Mouse (Mus musculus): ENCODE measurements at regions not wholly inside any gene's neighbourhood (a gene's known extent, or its start where the extent isn't known, plus 50 kb on each side); places are given as distances from the start of the nearest gene placed in this dataset.

DNA sequence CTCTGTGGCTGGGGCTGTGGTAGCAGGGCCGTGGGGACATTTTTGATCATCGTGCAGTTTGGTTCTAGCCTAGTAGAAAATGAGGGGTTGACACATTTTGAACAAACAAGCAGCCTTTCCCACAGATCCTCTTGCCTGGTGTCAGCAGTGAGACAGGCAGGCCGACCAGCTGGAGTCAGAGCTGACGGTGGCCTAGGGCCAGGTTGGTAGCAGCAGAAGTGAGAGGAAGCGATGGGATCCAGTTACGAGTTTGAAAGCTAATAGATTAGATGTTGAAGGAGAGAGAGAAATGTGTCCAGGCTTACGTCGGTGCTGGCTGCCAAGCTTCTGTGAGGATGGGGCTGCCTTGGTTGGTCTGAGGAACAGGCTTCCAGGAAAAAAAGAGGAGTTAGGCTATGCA lies 134.1 kb upstream of the Grik3 start:
- no peak for DNase-seq
- intact Hi-C loops (cut with DNase I) = no loop called here

DNA sequence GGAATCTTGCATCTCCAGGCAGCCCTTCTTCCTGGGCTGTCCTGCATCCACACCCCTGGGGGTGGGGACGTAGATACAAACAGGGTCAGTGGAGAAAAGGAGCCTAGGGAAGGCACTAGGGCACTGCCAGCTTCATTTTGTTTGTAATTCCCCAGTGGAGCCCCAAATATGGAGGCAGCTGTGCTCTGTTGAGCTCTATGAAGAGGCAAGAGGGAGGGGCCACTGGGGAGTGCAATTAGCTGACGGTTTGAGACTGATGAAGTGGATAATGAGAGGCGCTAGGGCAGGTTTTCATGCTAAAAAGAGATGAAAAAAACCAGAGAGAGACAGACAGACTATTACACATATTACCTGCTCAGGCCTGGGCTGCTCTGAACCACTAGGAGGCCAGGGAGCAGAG lies 135.8 kb upstream of the Grik3 start:
- intact Hi-C loops (cut with DNase I) = no loop called here
- DNase-seq = no peak

DNA sequence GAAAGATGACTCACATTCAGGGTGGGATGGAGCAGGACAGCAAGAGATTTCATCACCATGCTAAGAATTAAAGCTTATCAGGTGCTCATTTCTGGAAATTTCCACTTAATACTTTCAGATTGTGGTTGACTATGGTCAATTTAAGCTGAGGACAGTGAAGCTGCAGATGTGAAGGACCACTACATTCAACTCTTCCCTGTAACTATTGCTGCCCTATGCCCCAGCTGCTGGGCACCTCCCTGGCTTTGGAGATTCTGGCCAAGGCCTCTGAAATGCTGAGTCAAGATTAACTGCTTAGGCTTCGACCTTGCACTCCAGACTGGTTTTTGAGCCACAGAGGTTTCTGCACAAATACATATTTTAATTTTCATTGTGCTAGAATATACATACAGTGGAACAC lies 140.4 kb upstream of the Grik3 start:
- DNase-seq = no peak
- intact Hi-C loops (cut with DNase I) = no loop called here

DNA sequence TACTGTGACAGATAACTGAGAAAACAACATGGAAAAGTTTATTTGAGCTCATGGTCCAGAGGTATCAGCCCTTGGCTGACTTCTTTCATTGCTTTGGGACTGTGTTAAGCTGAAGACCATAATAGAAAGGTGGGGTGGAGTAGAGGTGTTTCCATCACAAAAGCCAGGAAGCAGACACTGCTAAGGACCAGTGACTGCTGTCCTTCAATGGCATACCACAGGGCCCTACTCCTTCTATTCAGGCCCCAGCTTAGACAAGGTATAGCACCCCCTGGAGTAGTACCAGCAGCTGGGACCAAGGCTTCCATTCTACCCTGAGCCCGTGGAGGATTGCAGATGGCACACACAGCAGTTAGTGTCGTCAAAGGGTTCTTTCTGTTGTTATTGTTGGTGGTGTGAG lies 151.4 kb upstream of the Grik3 start:
- no peak for DNase-seq
- intact Hi-C loops (cut with DNase I) = no loop called here

DNA sequence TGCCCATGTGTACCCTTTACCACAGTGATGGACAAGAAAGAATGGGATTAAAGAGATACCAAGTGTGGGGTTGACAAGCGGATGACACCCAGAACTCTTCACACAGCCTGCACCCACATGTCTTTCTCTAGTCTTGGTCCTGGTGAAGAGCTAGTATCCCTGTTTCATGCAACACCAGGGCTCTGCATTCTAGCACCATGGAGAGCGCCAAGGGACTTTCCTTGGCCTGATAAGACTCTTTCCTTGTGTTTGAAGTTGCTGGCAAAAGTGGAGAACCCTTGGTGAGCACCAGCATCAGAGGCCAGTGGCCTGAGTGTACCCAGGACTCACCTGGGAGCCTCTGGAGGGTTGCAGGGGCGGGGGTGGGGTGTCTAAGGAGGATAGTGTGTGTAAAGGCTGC lies 161.7 kb upstream of the Grik3 start:
- no peak for DNase-seq
- intact Hi-C loops (cut with DNase I) = no loop called here

DNA sequence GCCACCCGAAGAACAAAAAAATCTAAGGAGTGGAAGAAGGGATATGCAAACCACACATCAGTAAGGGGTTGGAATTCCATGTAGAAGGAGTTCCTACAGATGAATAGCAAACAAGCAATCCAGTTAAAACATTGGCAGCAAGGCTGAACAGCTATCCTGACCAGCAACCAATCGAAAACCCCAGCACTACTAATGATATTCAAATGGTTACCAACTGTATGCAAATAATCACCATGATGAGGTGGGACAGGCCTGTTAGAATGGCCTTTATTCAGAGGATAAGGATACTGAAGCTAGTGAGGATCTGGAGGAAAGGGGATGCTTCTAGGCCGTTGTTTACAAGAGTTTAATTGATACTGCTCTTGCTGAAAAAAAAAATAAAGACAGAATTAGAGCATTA lies 166.0 kb upstream of the Grik3 start:
- DNase-seq = no peak
- intact Hi-C loops (cut with DNase I) = no loop called here

DNA sequence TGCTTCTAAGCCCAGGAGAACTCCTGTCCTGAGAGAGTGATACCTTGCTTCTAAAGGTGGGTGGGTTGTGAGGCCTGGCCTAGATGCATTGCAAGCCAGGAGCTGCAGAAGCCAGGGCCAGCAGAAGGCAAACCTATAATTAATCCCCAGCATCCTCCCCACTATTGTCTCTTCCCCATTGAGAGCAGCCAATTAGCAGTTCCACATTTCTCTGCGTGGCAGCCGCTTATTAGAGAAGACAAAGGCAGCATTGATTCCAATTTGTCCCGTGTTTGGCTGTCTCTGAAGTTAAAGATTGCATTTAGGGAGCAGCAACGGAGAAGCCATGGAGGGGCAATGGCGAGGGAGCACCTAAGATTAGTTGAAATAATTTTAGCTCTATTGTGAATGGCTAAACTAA lies 171.2 kb upstream of the Grik3 start:
- DNase-seq = no peak
- intact Hi-C loops (cut with DNase I) = no loop called here

DNA sequence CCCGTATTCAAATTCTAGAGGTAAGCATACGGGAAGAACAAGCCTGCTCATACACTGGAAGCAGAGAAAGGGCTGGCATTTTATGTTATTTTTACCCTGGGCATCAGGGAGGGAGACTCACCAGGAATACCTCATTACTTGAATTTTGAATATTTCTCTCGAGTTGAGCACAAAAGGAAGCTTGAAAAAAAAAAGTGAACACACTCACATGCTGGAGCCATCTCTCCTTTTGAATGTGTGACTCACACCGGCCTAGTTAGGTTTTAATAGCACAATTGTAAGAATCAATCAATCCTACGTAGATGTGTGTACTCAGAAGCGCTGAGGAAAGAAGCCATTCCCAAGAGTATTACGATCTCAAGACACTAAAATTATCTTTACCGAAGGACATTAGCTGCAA lies 172.2 kb upstream of the Grik3 start:
- intact Hi-C loops (cut with DNase I) = no loop called here
- DNase-seq = no peak

DNA sequence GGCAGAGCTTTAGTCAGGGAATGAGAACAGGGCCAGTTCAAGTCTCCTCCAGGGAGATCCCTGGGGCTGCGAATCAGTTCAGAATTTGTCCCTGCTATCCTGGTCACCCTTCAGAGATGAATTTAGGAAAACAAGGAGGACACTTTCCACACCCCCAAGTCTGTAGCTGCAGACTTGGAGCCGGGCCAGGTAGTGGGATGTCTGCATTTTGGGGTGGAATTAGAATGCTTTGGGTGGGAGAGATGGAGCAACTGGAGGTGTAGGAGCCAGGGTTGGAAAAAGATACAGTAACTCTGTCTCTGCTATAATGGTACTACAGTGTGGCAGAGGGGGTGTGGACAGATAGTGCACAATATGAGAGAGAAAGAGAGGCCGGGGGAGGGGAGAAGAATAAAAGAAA lies 173.6 kb upstream of the Grik3 start:
- intact Hi-C loops (cut with DNase I) = no loop called here
- no peak for DNase-seq

DNA sequence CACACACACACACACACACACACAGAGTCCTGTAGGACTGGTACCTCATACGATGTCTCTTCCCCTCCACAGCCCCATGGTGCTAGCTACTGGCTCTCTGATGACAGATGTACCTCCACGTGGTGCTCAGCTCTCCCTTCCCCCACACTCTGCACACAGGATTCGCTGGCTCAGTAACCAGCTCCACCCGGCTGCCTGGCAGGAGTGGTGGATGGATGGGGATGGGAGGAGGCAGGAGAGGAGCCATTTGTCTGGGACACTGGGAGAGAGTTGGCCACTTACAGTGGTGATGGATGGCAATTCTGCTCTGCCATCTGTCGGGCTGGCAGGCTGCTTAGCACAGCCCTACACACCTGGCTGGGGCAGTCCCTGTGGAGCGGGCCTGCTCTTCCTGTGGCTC lies 174.7 kb upstream of the Grik3 start:
- intact Hi-C loops (cut with DNase I) = no loop called here
- no peak for DNase-seq

DNA sequence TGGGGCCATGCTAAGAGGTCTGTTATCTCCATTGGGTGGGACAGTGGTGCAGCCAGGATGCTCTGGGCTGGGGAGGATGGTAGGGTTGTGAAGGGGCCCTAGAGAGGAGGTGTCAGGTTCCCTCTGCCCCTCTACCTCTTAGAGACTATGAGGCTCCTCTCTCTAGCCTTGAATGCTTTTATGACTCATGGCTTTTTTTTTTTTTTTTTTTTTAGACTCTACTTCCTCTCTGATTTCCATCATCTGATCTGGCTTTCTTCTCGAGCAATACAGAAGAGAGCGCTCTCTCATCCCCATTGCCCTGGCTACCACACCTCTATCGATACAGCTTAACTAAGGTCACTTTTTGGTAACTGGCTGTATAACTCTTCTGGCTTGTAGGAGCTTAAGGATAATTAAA lies 176.6 kb upstream of the Grik3 start:
- DNase-seq = no peak
- intact Hi-C loops (cut with DNase I) = no loop called here

DNA sequence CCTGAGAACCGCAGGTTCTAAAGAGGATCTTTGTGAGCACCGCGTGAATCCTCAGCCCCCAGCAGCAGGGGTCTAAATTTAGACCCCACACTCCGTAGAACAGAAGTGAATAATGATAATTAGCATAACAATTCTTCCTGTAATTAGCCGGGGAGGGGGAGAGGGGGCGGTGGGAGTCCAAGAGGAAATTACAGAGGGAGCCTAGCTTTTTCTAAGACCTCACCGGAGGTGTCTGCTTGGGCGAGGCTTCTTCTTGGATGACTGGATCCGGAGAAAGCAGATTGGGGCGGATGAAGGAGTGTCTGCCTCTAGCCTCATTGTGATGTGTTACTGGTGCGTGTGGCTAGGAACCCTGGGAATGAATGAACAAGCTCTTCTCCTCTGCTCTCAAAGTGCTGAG lies 177.2 kb upstream of the Grik3 start:
- no peak for DNase-seq
- intact Hi-C loops (cut with DNase I) = no loop called here

DNA sequence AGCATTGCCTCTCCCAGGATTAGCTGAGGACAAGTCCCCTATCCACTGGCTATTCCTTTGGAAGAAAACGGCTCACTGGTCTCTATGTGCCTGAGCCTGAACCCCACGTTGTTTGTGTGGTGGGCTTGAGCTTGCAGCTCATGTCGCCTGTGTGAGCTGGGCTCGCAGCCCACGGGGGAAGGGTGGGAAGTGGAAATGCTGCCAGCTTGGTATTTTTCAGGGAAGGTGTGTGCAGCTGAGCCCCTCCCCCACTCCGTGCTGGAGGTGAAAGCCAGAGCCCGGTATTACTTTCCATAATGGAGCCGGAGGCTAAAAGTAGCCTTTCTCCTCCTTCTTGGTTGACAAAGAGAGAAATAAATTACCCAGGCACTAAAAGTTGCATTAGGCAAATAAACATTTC lies 180.5 kb upstream of the Zc3h12a start:
- DNase-seq = no peak
- intact Hi-C loops (cut with DNase I) = no loop called here

DNA sequence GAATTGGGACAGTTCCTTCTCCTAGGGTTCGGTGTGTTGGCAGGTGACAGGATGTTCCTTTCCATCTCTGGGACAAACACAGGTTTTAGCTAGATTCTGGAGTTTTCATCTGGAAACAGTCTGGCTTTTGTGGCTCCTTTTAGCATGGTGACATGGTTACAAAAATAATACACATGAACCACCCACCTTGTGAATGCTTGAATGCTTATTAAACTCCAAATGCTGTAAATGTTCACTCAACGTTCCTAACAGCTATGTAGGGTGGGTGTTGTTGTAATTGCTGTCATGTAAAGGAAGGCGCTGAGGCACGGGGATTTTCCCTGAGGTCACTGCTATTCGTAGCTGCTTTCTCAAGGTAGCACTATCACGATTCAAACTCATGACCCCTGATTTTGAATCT lies 178.1 kb upstream of the Zc3h12a start:
- intact Hi-C loops (cut with DNase I) = no loop called here
- DNase-seq = no peak

DNA sequence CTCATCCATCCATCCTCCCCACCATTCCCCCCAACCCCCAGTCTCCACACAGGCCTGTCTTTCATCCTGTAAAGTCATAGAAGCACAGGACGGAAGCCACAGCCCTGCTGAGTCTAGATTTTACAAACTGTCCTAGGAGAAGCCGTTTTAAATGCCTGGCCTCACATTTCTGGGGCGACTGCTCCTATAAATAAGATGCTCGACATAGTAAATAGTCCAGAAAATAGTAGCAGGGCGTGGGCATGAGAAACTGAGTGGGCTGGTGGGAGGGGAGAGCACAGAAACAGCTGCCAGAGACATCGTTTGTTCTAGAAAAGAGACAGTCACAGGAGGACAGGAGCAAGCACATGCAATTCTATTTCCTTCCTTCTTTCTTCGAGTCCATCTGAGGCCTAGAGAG lies 175.0 kb upstream of the Zc3h12a start:
- intact Hi-C loops (cut with DNase I) = no loop called here
- DNase-seq = no peak

DNA sequence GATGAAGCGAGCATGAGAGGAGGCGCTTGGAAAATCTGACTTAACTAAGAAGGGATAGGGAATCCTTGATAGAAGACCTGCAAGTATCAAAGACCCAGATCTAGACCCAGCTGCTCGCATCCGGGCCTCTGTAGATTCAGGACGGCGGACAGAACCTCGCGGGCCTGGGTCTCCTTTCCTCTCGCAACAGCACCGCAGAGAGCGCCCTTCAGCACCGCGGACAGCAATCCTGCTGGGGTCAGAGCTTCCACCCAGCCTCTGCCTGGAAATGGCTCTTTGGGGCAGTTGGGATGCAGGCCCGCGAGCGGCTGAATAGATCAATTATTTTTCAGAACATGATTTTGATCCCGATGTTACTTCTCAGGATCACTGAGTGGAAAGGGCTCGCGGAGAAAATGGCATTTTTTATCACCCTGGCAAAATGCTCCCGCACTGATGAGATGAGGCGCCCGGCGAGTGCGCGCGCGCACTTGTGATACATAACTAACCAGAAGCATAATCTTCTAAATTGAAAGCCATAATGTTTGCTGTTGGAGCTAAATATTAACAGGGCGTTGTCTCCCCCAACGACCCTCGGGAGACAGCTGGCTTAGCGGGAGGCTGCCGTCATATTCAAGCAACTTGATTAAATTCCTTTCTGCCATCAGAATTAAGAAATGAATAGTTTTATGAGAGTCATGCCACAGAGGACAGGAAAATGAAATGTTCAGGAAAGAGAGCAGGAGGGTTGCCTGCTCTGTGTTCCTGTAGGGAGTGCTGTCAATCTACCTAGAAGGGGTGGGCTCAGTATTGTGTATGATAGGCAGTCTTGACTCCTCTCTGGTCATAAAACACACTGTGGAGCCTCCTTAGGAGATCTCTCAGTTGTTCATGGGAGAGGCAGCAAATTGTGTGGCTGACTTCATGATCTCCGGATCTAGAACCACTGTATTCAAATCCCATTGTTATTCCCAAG lies 173.1 kb upstream of the Zc3h12a start:
- intact Hi-C loops (cut with DNase I) = no loop called here

DNA sequence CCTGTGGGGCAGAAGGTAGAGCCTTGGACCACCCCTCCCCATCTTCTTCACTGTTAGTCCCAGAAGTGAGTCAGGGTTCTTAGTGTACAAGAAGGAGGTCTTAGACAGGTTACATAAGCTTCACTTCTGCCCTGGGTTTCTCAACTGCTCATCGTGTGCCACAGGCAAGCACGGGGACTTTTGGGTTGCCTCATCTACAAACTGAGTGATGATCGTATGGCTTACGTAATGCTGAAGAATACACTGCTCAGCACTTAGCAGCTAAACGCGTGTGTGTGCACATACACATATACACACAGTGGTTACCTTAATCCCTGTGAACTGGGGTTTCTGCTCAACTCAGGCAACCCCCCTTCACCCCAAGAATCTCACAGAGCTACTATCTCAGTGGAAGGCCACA lies 163.1 kb upstream of the Zc3h12a start:
- DNase-seq = no peak
- intact Hi-C loops (cut with DNase I) = no loop called here

More for the DNA sequence above, 173.1 kb upstream of the Zc3h12a start:
- peak; percentile 13 to 45 for DNase-seq

DNA sequence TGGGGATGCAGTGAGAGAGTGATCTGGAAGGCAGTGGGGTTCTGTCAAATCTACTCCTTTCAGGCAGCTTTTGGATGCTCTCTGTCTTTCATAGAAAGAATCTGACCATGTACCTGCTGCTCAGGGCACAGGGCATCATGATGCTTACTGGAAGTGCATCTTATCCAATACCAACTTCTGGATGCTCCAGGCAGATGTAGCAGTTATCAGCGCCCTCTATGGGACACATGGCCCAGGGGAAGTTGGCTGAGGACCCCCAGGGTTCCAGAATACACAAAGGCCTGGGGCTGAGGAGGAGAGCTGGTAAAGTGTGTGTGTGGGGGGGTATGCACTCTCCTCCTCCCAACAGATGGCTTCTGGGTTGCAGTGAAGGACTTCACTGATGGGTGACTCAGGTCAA lies 162.1 kb upstream of the Zc3h12a start:
- no peak for DNase-seq
- intact Hi-C loops (cut with DNase I) = no loop called here

DNA sequence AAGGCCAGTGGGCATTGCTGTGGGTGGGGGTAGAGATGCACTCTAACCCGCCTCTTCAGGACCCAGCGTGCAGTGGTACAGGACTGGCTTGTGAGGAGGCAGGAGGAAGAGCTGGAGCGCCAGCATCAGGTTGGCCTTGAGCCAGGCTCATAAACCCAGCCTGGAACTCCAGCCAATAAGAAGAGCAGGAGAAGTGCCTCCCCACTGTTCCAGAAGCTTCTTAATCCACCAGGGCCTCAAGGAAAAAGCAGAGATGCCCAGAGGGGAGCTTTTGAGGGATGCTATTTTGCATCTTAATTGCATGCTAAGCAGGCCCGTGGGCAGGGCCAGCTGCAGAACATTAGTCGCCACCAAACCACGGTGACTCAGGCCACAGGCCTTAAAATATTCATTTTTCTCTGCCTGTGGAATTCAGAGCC lies 161.4 kb upstream of the Zc3h12a start:
- no peak for DNase-seq
- intact Hi-C loops (cut with DNase I) = no loop called here

DNA sequence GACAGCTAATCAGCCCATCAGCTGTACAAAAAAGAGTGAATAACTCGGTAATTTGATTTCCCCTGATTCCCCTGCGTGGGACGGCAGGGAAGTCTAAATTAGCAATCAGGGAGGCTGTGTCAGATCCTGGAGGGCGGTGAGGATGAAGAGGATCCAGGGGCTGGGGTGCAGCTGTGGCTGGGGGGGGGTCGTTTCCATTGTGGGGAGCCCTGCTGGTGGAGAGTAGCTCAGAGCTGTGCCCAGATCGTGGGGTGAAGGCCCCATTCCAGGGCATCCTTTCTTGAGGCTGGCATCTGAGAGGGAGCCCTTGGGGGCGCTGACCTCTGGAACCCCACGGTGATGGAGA lies 155.3 kb upstream of the Zc3h12a start:
- intact Hi-C loops (cut with DNase I) = no loop called here
- DNase-seq = no peak

DNA sequence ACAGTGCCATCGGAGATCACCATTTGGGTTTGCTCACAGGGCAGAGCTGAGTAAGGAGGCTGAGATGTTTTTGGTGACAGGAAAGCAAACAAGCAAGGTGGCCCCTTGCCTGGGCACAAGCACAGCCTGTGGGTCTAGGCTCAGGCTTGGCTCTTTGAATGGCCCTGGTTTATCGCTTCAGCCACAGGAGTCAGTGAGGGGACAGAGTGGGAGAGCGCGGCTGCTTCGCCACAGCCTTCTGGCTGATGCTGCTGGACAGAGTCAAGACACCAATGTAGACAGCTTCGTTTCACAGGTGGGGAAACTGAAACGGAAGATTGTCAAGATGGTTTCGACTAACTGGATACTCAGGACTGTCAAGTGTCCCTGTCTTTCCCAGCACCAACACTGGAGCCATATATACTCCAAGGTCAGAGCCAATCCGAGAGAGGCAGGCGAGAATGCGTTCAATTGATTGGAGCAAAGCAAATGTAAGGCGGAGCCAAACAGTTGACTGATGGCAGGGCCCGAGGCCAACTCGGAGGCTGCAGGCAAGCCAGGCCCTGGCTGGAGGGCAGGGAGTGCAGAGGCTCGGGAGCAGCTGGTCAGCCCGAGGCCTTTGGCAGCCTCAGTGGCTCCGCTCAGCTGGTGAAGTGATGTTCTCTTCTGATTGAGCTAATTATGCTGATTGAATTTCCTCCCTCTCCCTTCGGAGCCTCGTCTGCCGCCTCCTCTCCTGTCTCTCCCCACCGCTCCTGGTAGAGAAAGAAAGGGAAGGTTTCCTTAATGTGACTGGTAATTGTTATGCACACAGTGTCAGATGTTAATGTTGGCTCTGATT lies 154.7 kb upstream of the Zc3h12a start:
- peak in 1 of 2 experiments; percentile 7 for DNase-seq
- intact Hi-C loops (cut with DNase I) = no loop called here

DNA sequence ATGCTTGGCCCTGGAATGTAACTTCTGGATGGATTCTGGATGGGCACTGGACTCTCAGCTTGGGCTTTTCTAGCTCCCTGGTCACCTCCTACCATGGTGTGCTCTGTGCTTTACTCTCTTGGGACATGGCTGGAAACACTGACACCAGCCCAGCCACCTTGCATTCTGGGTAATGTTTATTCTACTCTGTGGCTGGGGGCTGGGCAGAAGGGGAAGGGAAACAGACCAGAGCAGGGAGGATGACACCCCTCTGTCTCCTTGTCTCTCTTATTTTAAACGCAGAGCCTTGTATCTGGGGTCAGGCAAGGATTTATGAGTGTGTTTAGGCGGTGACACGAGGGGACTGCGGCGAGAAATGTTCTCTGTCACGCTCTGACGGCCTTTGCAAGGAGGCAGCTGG lies 151.5 kb upstream of the Zc3h12a start:
- intact Hi-C loops (cut with DNase I) = no loop called here
- DNase-seq = no peak

Data from heart, postnatal 36 days (tissue).